Mouse (Mus musculus) forebrain, embryonic 15.5 days (tissue): Measurements from ENCODE around the gene March1. TPM values are rescaled to one million over a fixed set of nuclear protein-coding genes. Genes with fewer than 3 reads are reported as not detected.
A peak's percentile ranks its signal among the peaks of the same experiment; 100 is the strongest.
"Not testable (repeated sequence)": the region's sequence is repeated elsewhere in the genome, so short reads cannot be mapped to it uniquely, and the experiment has no call there.

Experiments
- ATAC-seq: fragments of 200-750 bp; cut with Nextera tagmentation; replicated peaks from 2 replicates; pipeline ENCODE4 v1.8.0; 2017; ENCODE audit warnings: mild to moderate bottlenecking, moderate TSS enrichment, moderate library complexity
- H3K27ac ChIP-seq: fragments of 300-500 bp; sonication (generic); replicated peaks from 2 replicates; pipeline ENCODE4 v1.5.1; 2015; ENCODE audit warnings: mild to moderate bottlenecking, inconsistent platforms
- H3K27me3 ChIP-seq: fragments of 300-500 bp; sonication (generic); 2 replicates; pipeline ENCODE4 v1.6.1; 2015; ENCODE audit warnings: inconsistent platforms
- H3K36me3 ChIP-seq: fragments of 300-500 bp; sonication (generic); 2 replicates; pipeline ENCODE4 v1.6.1; 2015; ENCODE audit warnings: mild to moderate bottlenecking, inconsistent platforms
- H3K4me1 ChIP-seq: fragments of 300-500 bp; sonication (generic); 2 replicates; pipeline ENCODE4 v1.6.1; 2015; ENCODE audit warnings: inconsistent platforms
- H3K4me2 ChIP-seq: fragments of 300-500 bp; sonication (generic); replicated peaks from 2 replicates; pipeline ENCODE4 v1.6.1; 2015; ENCODE audit warnings: mild to moderate bottlenecking, inconsistent platforms
- H3K4me3 ChIP-seq: fragments of 300-500 bp; sonication (generic); 2 replicates; pipeline ENCODE4 v1.5.1; 2015; ENCODE audit warnings: mild to moderate bottlenecking, inconsistent platforms
- H3K9ac ChIP-seq: fragments of 300-500 bp; sonication (generic); replicated peaks from 2 replicates; pipeline ENCODE4 v1.6.1; 2015; ENCODE audit warnings: mild to moderate bottlenecking, inconsistent platforms
- H3K9me3 ChIP-seq: fragments of 300-500 bp; sonication (generic); 2 replicates; pipeline ENCODE4 v1.6.1; 2016; ENCODE audit warnings: inconsistent platforms
- WGBS: fragments of 180-500 bp; shearing (Covaris S2); methylation state at CpG from one replicate; pipeline ENCODE4 v1.1.7; 2015; ENCODE audit warnings: mixed read lengths; 5-methylcytosine and 5-hydroxymethylcytosine counted together
- polyA plus RNA-seq: library from polyadenylated mRNA; unstranded; fragments of >200 nt; fragmentation: Nextera tagmentation; extraction: Ambion mirVana; gene quantifications from 2 replicates; pipeline ENCODE4 v1.2.1, GENCODE M21; 2015

March1 gene
- polyA plus RNA-seq, 1 experiment from 2014 or later = 25.4 TPM

DNA sequence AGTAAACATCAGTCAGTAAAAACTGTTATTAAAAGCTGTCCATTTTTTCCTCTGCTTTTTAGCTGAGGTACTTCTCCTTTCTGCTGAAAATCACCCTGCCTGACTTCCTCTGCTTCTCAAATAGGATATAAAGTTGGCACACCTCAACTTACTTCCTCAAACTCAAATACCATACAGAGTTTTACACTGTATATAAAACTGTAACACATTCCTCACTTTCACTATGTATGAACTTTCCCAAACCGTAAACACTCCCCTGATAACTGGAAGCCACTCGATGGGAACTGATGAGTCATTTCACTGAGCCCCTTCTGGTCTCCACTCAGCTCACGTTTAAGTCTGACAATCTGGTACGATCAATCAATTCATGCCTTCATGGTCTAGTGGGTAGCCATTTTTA is 788.1 kb downstream of the March1 start:
- not testable (repeated sequence) for H3K27me3 ChIP-seq, H3K9me3 ChIP-seq, H3K4me2 ChIP-seq, H3K36me3 ChIP-seq, H3K9ac ChIP-seq, H3K4me3 ChIP-seq, H3K27ac ChIP-seq, H3K4me1 ChIP-seq, ATAC-seq
- WGBS = 87% methylated on average over 4 of the region's 4 CpGs

DNA sequence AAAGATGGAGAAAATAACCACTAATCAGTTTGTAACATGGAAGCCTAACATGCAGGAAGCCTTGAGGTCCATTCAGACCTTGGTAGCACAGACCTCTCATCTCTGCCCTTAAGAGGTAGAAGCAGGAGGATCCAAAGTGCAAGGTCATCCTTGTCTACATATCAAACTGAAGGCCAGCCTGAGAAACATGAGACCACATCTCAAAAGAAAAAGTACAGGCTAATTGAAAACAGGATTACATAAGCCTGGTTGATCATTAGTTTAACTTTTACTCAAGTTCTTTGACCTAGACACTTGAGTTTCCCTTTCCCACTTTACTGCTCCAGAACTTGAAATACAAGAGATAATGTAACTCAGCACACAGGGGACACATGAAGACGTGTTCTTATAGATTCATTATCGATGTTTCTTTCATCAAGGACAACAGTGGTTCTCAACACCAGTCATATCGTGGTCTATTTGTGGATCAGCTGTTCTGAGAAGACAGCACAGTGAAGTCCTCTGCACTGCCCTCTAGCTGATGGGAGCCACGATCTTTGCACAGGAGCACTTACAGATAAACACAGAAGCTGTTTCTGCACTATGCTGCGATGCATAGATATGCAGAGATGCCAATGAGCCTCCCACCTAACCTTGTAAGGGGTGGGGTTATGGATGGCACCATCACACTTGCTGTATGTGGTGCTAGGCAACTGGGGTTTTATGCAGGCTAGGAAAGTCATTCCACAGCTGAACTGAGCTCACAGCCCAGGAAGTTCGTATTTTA is 789.1 kb downstream of the March1 start:
- Histone ChIP-seq H3K27ac (no peak overlapping the region), H3K9ac (no peak overlapping the region), H3K4me2 (no peak overlapping the region), H3K9me3 (no peaks in the 10 kb centered on the region), H3K4me3 (no peak overlapping the region), H3K36me3 (no peaks in the 10 kb centered on the region), H3K4me1 (no peaks in the 10 kb centered on the region), H3K27me3 (no peaks in the 10 kb centered on the region)
- 87% methylated on average over 6 of the region's 6 CpGs for WGBS
- no peak for ATAC-seq

- no peaks in the 10 kb centered on the region for H3K9me3 ChIP-seq
- no peaks in the 10 kb centered on the region for H3K4me1 ChIP-seq
- WGBS = 82% methylated on average over 9 of the region's 9 CpGs
- no peak overlapping the region for H3K4me3 ChIP-seq
- ATAC-seq = no peak
- H3K4me2 ChIP-seq = no peak overlapping the region
- no peaks in the 10 kb centered on the region for H3K27me3 ChIP-seq
- no peak overlapping the region for H3K27ac ChIP-seq
- H3K36me3 ChIP-seq = no peaks in the 10 kb centered on the region
- H3K9ac ChIP-seq = no peak overlapping the region
Measured at GRCm38 (mm10) chr8:66410080-66410615, 792.4 kb downstream of the March1 start.

- Histone ChIP-seq H3K36me3 (no peaks in the 10 kb centered on the region), H3K4me2 (no peak overlapping the region), H3K27me3 (no peaks in the 10 kb centered on the region), H3K27ac (no peak overlapping the region), H3K4me3 (no peak overlapping the region), H3K9me3 (no peaks in the 10 kb centered on the region), H3K9ac (no peak overlapping the region), H3K4me1 (no peaks in the 10 kb centered on the region)
- WGBS = 58% methylated on average over 2 of the region's 2 CpGs
- no peak for ATAC-seq
Measured at GRCm38 (mm10) chr8:66413101-66413500, 795.4 kb downstream of the March1 start.

DNA sequence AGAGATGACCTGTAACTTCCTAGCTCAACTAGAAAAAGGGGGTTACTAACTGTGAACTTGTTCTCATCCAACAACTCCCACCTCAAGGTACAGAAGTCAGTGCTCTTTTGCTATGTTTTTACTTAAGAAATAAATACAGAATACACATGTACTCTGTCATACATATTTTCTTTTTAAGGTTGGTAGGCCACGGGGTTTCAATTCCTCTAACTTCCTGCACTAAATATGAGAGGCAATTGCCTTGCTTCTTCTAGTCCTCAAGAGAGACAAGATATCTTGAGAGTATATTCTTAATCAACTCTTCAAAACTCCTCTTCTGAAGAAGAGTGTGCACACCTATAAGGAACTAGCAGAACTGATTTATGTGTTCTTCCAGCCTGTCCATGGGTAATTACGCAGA is 797.5 kb downstream of the March1 start:
- no peaks in the 10 kb centered on the region for H3K27me3 ChIP-seq
- no peak overlapping the region for H3K4me2 ChIP-seq
- H3K36me3 ChIP-seq = no peaks in the 10 kb centered on the region
- WGBS = 83% methylated on average over 2 of the region's 2 CpGs
- H3K4me1 ChIP-seq = no peaks in the 10 kb centered on the region
- no peak overlapping the region for H3K27ac ChIP-seq
- no peaks in the 10 kb centered on the region for H3K9me3 ChIP-seq
- H3K4me3 ChIP-seq = no peak overlapping the region
- ATAC-seq = no peak
- no peak overlapping the region for H3K9ac ChIP-seq

GRCm38 (mm10) chr8:66417591-66417990 is 799.9 kb downstream of the March1 start:
- not testable (repeated sequence) for H3K4me1 ChIP-seq, H3K9ac ChIP-seq, H3K27ac ChIP-seq, H3K27me3 ChIP-seq, ATAC-seq, H3K4me2 ChIP-seq, H3K9me3 ChIP-seq, H3K36me3 ChIP-seq, H3K4me3 ChIP-seq
- WGBS = 86% methylated on average over 4 of the region's 4 CpGs

DNA sequence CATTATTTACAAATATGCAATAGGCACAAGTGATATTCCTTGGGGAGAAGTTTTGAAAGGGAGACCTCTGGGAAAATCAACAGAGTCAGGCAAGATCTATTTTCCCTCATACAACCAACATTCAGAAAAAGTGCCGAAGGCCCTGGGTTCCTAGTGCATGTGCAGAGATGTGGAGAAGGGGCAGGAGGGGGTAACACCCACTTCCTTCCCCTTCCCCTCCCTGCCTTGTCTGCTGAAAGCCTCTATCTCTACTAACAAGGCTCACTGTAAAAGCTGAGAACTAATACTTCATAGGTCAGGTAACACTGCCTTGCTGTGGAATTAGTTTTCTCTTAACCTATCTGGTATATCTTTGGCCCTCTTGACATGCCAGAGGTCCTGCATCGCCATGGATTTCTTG is 812.9 kb downstream of the March1 start:
- H3K36me3 ChIP-seq = no peaks in the 10 kb centered on the region
- H3K4me1 ChIP-seq = no peaks in the 10 kb centered on the region
- H3K27ac ChIP-seq = no peak overlapping the region
- H3K4me2 ChIP-seq = no peak overlapping the region
- no peaks in the 10 kb centered on the region for H3K9me3 ChIP-seq
- no peak overlapping the region for H3K4me3 ChIP-seq
- H3K9ac ChIP-seq = no peak overlapping the region
- 79% methylated on average over 2 of the region's 2 CpGs for WGBS
- H3K27me3 ChIP-seq = no peaks in the 10 kb centered on the region
- no peak for ATAC-seq

DNA sequence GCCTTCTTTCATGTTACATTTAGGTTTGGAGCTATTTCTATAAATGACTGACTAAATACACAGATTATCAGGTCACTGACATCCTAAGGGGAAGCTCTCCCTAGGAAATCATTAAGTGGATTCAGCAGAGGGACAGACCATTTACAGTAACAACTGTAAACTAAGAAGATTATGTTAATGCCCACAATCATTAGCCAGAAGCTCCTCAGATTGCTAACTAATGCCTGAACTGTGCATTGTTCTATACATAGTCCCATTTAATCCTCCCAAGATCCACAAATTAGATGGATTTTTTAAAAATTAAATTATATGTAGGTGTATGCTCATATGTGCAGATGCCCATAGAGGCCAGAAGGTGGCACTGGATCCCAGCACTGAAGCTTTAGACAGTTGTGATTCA is 815.9 kb downstream of the March1 start:
- H3K4me3 ChIP-seq = no peak overlapping the region
- H3K27ac ChIP-seq = no peak overlapping the region
- no peaks in the 10 kb centered on the region for H3K9me3 ChIP-seq
- no peaks in the 10 kb centered on the region for H3K4me1 ChIP-seq
- no peak for ATAC-seq
- H3K4me2 ChIP-seq = no peak overlapping the region
- H3K36me3 ChIP-seq = no peaks in the 10 kb centered on the region
- no peak overlapping the region for H3K9ac ChIP-seq
- no peaks in the 10 kb centered on the region for H3K27me3 ChIP-seq

- H3K27me3 ChIP-seq = no peaks in the 10 kb centered on the region
- 97% methylated on average over 1 of the region's 1 CpGs for WGBS
Measured at GRCm38 (mm10) chr8:66436804-66437203, 819.1 kb downstream of the March1 start.

DNA sequence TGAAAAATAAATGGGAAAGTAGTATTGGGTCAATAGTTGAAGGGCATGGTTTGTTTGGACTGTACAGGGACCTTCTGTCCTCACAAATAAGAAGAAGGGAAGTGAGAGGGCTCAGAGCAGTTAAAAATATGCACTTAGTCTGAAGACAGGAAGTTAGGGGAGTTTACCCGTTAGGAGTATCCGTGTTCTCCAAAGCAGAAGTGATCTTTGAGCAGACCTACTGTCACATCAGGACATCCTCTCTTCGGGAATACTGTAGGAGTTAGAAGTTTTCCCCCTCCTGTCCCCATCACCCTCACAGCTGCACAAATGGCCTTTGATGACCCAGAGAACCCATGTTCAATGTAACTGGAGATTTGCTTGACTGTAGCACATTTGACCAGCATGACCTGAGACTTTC is 820.2 kb downstream of the March1 start:
- H3K4me3 ChIP-seq = no peak overlapping the region
- H3K4me1 ChIP-seq = no peaks in the 10 kb centered on the region
- no peak overlapping the region for H3K27ac ChIP-seq
- WGBS = 85% methylated on average over 3 of the region's 3 CpGs
- H3K4me2 ChIP-seq = no peak overlapping the region
- no peak for ATAC-seq
- no peaks in the 10 kb centered on the region for H3K27me3 ChIP-seq
- no peaks in the 10 kb centered on the region for H3K9me3 ChIP-seq
- H3K36me3 ChIP-seq = no peaks in the 10 kb centered on the region
- no peak overlapping the region for H3K9ac ChIP-seq

More at GRCm38 (mm10) chr8:66436804-66437203, 819.1 kb downstream of the March1 start:
- no peak overlapping the region for H3K9ac ChIP-seq
- ATAC-seq = no peak
- no peak overlapping the region for H3K27ac ChIP-seq
- no peaks in the 10 kb centered on the region for H3K36me3 ChIP-seq
- no peaks in the 10 kb centered on the region for H3K4me1 ChIP-seq
- H3K4me2 ChIP-seq = no peak overlapping the region
- no peak overlapping the region for H3K4me3 ChIP-seq
- H3K9me3 ChIP-seq = no peaks in the 10 kb centered on the region

DNA sequence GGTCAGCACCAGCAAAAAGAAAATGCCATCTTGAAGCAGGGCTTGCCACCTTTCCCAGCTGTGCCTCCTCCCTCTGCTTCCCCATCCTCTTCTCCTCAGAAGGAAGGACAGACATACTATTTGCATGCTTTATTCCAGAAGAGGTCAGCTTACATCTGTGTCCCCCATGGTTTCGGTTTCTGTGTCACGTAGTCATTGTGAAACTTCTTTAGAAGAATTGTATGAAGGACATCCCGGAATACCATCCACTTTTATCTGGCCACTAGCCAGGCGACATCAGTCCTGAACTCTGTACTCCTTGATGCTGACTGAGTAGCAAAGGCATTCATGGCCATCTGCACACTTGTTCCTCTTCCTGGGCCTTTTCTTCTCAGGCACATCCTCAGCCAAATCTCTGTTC is 820.8 kb downstream of the March1 start:
- no peak for ATAC-seq
- H3K4me3 ChIP-seq = no peak overlapping the region
- H3K9ac ChIP-seq = no peak overlapping the region
- H3K27me3 ChIP-seq = no peaks in the 10 kb centered on the region
- H3K4me2 ChIP-seq = no peak overlapping the region
- H3K4me1 ChIP-seq = no peaks in the 10 kb centered on the region
- no peak overlapping the region for H3K27ac ChIP-seq
- H3K36me3 ChIP-seq = no peaks in the 10 kb centered on the region
- no peaks in the 10 kb centered on the region for H3K9me3 ChIP-seq
- WGBS = 85% methylated on average over 4 of the region's 4 CpGs

DNA sequence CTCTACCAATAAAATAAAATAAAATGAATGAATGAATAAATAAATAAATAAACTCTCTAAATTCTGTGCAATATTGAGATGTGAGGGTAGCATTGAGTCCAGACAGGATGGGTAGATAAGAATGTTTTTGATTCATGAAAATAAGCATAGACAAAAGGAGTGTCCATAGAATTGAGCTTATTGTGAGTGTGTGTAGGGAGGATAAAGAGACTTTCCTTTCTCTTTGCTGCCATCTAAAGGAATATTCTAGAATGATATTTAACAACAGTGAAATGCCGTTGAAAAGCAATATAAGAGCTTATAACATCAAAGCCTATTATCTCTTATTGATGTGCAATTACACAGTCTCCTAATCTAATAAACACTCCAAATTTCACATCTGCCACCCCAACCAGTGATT is 823.4 kb downstream of the March1 start:
- Histone ChIP-seq H3K27ac (no peak overlapping the region), H3K27me3 (no peaks in the 10 kb centered on the region), H3K9ac (no peak overlapping the region), H3K4me2 (no peak overlapping the region), H3K4me3 (no peak overlapping the region), H3K4me1 (no peaks in the 10 kb centered on the region), H3K9me3 (no peaks in the 10 kb centered on the region), H3K36me3 (no peaks in the 10 kb centered on the region)
- ATAC-seq = peak; percentile 75
- WGBS = 6% methylated on average over 1 of the region's 1 CpGs

DNA sequence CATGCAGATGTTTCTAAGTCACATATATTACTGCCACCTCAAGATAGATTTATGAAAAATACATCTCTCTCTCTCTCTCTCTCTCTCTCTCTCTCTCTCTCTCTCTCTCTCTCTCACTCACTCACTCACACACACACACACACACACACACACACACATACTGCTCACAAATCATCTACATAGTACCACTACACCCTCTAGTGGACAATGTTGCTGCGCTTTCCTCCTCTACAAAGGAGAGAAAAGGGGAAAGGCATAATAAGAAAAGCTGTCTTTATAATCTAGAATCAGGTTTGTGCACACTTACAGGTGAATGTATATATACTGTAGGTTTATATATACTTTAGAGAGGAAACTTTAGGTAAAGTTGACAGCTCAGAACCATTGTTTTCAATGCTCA is 825.1 kb downstream of the March1 start:
- no peak overlapping the region for H3K27ac ChIP-seq
- no peak overlapping the region for H3K4me3 ChIP-seq
- 27% methylated on average over 1 of the region's 1 CpGs for WGBS
- no peak overlapping the region for H3K4me2 ChIP-seq
- H3K9ac ChIP-seq = no peak overlapping the region
- H3K27me3 ChIP-seq = no peaks in the 10 kb centered on the region
- no peaks in the 10 kb centered on the region for H3K36me3 ChIP-seq
- no peaks in the 10 kb centered on the region for H3K4me1 ChIP-seq
- no peaks in the 10 kb centered on the region for H3K9me3 ChIP-seq
- ATAC-seq = peak; percentile 65; the same call in 1 of the 2 replicates
